Mouse (Mus musculus): ENCODE results near the gene Vmn1r4.

Vmn1r4 gene

DNA sequence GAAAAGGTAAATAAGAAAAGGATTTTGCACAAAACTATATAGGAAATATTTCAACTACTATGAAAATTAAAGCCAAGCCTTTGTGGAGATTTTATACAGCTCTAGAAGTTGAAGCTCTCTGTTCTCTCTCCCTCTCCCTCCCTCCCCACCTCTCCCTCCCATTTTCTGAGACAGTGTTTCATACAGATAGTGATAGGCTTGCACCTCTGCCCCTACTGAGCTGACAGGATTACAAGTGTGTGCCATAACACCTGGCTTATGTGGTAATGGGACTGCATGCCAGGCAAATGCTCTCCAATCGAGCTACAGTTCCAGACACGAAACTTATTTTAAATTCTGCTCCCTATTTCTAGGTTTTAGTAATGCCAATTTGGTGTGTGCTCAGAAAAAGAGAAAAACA is 12.9 kb upstream of the Vmn1r4 start:
- in situ Hi-C loops (cut with MboI; ENCODE audit: unreplicated experiment in 2 of 2): loop anchor here in 1 of 2 experiments (25.0 kb wide), 1 partner anchor 776 kb away; the partner anchor contains the start of gene Pyurf

DNA sequence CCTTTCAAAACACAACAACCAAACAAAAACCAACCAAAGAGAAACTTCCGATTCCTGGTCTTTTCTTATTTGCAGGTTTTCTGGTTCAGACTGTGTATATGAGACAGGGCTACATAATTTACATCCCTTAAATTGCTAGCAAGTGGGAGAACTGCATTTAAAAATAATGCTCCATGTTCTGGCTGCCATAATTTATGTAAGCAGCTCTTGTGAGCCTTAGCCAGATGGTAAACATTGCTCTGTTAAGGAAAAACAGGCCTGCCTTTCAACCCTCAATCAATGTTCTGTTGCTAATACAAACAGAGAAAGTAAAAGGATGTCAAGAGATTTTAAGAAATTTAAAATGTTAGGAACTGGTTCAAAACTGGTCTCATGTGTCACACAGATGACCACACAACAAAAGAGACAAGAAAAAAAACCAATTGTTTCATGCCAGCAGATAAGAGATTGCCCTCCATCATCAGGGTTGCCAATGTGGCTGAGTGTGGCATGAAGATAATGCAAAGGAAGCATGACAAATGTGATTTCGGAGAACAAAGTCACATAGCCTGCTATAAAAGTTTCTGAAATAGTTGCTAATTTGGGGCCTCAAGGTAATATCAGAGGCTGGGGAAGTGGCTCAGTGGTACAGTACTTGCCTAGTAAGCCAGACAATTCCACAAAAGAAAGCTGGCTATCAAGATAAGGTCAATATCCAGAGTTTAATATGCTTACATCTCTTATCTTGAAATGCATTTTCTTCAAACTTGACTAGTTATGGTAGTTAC is 10.5 kb upstream of the Vmn1r4 start:
- in situ Hi-C loops (cut with MboI; ENCODE audit: unreplicated experiment in 2 of 2): loop anchor here in 1 of 2 experiments (25.0 kb wide), 1 partner anchor 774 kb away; the partner anchor contains the start of gene Pyurf

DNA sequence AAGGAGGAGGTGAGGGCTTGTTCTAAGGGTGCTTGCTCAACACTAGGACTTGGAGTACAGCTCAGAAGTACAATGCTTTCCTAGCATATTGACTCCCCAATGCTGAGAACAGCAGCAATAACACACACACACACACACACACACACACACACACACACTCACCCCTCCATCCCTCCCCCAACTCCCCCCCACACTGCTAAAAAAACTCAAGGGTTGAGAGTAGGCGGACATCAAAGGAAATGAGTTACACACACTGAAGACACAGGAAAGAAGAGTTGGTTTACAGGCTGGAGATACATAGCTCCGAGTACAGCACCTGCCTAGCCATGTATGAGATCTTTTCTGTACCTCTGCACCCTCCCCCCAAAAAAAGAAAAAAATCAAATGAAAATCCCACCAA is 7.5 kb upstream of the Vmn1r4 start:
- in situ Hi-C loops (cut with MboI; ENCODE audit: unreplicated experiment in 2 of 2): loop anchor here in 1 of 2 experiments (25.0 kb wide), 1 partner anchor 771 kb away; the partner anchor contains the start of gene Pyurf

DNA sequence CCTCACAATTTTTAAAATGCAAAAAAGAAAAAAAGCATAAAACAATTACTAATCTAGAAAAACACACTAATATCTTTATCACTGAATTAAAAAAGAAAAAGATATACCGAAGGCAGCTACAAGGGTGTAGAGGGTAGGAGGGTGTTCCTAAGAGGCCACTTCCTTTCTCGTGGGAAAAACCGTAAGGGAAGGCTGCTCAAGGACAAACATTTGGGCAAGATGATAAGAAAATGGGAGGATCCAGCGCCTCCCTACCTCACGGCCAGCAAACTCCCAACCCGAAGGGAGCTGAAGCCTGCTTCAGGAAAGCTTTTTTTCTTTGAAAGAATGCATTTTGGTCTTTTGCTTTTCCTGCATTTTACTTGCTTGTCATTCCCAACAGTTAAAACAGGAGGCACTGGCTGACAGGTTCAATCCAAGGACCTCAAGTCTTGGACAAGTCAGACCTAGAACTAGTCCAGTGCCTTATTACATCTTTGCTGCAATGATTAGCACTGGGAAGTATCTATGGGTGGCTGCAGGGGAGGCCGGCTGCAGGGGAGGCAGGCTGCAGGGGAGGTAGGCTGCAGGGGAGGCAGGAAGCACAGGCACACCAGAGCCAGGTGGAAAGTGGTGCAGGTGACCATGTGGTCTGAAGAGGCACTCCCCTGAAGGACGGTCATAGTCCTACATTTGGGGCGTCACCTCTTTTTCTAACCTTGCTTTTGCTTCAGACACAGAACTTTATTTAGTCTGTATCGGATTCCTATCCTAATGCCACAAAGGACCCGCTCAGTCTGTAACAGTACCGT is 6.0 kb upstream of the Vmn1r4 start:
- in situ Hi-C loops (cut with MboI; ENCODE audit: unreplicated experiment in 2 of 2): loop anchor here in 1 of 2 experiments (25.0 kb wide), 1 partner anchor 770 kb away; the partner anchor contains the start of gene Pyurf

DNA sequence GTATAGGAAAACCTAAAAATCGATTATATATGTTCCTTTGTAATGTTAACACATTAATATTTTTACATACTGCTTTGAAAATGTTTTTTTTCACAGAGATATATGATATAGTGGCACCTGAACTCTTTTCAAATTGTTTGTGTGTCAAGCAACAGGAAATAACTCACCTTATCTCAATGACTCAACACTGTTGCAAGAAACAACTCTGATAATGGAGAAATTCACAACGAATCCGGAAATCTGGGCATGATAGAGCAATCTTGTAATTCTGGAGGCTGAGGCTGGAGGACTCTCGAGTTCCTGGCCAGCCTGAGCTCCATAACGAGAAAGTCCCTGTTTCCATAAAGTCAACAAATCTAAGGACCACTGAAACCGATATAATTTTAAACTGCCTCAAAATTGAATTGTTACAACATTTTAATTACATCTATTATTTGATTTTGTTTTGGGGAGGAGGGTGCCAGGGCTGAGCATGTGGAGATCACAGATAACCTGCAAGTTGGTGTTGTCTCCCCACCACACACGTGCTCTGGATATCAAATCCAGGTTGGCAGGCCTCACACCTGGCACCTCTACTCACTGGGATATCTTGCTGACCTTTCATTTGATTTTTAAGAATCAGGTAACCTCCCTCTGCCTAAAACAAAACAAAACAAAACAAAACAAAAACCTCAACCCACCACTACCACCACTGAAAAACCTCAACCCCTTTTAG is 4.3 kb upstream of the Vmn1r4 start:
- in situ Hi-C loops (cut with MboI; ENCODE audit: unreplicated experiment in 2 of 2): loop anchor here (5.0 to 25.0 kb wide), 7 partner anchors 112 to 788 kb away; partner anchors contain the start of genes Lsm5 (in 2 of the 2), Ppm1k (in 1 of the 2) and Pyurf (in 1 of the 2)

DNA sequence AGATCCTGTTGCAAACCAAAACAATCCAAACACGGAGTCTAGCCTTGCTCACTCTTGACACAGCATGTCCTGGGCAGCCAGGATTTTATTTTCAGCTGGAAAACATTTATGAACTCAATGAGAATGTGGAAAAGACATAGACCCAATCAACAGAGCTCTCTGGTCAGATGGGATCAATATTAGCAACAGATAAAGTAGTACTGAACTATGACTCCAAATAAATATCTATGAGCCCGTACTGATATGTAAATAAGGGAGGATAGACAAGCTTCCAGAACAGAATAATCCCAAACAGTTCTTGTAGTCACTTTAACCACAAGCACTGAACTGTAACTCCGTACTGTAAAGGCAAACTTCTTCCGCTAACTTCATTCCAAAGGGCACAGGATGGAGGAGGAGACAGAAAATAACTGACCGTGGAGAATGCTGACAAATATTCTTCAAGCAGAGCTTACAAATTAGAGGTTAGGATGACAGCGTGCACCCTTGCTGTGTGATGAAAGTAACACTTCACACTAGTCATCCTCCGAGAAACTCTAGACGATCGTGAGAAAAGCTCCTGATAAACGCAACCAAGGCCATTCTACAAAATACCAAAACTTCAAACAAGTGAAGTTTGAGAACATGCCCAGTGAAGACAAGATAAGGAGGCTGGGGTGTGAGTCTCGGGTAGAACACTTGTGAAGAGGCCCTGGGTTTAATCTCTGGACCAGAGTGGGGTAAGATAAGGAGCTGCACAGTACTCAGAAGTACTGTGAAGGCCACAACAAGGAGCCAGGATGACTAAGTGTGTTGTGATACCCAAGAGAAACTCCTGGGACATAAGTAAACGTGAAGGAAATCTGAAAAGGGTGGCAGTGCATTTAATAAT is 3.4 kb upstream of the Vmn1r4 start:
- in situ Hi-C loops (cut with MboI; ENCODE audit: unreplicated experiment in 2 of 2): loop anchor here (5.0 to 25.0 kb wide), 7 partner anchors 113 to 787 kb away; partner anchors contain the start of genes Lsm5 (in 2 of the 2), Ppm1k (in 1 of the 2) and Pyurf (in 1 of the 2)

DNA sequence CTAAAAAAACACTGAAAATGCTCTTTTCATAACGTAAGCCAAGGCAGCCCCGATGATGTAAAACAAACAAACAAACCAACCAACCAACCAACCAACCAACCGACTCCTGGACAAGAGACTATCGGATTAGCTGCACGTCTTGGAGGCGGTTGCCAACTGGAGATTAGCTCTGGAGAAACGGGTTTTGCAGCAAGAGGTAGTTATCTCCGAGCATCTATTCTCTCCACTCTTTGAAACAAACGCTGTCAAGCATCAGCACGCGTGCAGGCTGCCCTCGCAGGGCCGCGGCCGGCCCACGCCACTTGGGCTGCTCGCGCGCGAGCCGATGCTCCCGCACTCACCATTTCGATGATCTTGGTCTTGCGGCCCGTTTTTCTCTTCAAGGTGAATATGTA is 487 bp upstream of the Vmn1r4 start:
- in situ Hi-C loops (cut with MboI; ENCODE audit: unreplicated experiment in 2 of 2): loop anchor here (5.0 to 25.0 kb wide), 7 partner anchors 116 to 784 kb away; partner anchors contain the start of genes Lsm5 (in 2 of the 2), Ppm1k (in 1 of the 2) and Pyurf (in 1 of the 2)

DNA sequence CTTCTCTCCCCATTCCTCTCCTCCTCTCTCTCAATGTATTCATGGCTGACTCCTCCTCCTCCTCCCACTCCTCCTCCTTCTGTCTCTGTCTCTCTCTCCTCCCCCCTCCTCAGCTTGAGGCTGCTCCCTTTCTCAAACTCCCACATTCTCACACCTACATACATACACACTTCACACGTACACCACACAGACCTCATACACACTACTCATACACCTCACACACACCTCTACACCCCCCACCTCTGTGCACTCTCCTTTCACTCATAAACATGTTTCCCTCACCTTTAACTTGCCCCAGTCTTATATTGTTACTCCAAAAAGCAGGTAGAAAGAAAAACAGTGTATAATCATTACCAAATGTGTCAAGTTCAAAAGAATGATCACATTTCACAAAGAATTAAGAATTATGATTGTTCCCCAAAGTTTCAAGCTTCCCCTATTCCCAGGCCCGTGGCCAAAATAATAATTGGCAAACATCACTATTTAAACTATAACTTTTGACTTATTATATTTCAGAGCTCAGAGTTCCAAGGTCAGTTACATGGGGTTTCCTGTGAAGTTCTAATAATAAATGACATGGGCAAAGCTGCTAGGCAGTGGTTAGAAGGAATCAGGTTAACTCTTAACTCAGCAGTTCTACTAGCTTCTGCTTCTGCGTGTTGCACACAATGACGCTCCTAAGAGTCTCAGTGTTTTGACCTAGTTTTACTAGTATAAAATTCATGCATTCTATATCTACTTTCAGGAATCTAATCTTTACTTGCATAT is 8.0 kb downstream of the Vmn1r4 start:
- in situ Hi-C loops (cut with MboI; ENCODE audit: unreplicated experiment in 2 of 2): no loop called here

DNA sequence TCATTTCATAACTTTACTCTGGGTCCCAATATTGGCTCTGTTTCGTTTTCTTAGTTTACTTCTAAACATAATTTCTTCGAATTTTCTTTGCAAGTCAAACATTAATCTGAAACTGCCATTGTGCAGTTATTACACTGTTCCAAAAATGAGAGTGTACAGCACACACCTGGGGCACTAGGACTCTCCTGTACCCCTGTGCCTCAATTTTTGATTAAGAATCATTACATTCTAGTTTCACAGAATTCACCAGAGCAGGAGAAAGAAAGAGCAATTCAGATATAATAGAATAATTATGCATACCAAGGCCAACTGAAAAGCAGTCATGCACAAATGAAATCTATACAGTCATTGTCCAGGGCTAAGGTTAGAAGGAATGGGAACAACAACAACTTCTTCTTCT is 8.6 kb downstream of the Vmn1r4 start:
- in situ Hi-C loops (cut with MboI; ENCODE audit: unreplicated experiment in 2 of 2): no loop called here

DNA sequence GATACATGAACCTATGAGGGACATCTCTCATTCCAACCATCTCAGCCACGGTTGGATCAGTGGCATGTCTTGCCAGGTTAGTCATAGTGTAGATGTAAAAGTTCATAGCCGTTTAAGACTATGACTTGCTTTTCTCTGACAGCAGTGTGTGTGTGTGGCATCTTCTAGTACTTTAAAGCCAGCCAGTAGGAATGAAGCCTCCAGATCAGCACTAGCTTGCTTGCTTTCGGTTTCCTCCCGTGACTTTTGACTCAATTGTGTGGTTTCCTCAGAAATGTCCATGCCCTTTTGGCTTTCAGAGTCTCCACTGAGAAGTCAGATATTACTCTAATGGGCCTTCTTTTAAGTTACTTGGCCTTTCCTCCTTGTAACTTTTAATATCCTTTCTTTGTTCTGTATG is 10.6 kb downstream of the Vmn1r4 start:
- in situ Hi-C loops (cut with MboI; ENCODE audit: unreplicated experiment in 2 of 2): no loop called here

DNA sequence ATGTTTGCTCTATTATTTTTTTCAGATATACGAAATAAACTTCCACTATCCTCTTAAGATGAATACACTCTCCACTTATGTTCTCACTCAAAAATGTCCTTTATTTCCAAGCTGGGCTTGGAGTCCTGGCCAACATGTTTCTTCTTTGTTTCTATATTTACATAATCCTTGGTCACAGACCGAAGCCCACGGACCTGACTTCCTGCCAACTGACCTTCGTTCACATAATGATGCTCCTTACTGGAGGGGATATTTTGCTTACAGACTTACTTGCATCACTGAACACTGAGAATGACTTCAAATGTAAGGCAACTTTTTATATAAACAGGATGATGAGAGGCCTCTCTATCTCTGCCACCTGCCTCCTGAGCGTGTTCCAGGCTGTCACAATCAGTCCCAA is 32.6 kb downstream of the Vmn1r4 start:
- in situ Hi-C loops (cut with MboI; ENCODE audit: unreplicated experiment in 2 of 2): no loop called here

DNA sequence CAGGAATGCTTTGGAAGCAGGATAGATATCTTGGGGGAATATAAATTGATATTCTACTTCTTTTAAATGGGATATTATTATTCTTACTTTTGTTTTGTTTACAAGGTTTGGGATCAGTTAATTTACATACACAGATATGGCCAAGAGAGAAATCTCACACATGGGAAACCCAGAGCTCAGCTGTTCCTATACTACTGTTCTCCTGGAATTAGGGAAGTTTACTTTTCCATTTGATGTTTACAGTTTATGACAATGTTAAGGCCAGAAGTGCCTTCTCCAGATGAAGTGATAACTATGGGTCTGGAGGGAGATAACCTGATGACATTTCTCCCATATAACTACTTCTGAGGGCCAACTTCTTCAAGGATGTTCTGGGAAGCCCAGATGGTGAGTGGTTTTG is 46.2 kb downstream of the Vmn1r4 start, which contains the start of gene Vmn1r5:
Vmn1r5 (plus strand) TSS at position 301 of the 400 bp plus-strand sequence.
- in situ Hi-C loops (cut with MboI; ENCODE audit: unreplicated experiment in 2 of 2): no loop called here

DNA sequence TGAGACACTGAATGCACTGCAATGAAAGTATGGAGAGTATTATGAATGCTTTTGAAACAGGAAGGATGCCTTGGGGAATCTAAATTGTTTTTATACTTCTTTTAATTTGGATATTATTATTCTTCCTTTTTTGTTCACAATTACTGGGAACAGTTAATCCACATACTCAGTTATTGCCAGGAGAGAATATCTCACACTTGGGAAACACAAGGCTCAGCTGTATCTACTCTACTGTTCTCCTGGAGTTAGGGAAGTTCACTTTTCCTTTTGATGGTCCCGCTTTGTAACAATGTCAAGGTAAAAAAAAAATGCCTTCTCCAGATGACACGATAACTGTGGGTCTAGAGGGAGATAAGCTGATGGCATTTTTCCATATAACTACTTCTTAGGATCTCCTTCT is 73.1 kb downstream of the Vmn1r4 start, which contains the start of gene Vmn1r6:
Vmn1r6 (plus strand) TSS at position 301 of the 400 bp plus-strand sequence.
- in situ Hi-C loops (cut with MboI; ENCODE audit: unreplicated experiment in 2 of 2): no loop called here
